Mouse (Mus musculus) CH12.LX (cell line): ENCODE data around the gene Parp9.

Experiments used
- MAX ChIP-seq: IDR thresholded peaks from 2 replicates; pipeline ENCODE4 v1.6.1; 2011; ENCODE audit warnings: low read length, improper control_type of control experiment
- POLR2A ChIP-seq: IDR thresholded peaks from 2 replicates; pipeline ENCODE4 v1.6.1; 2011; ENCODE audit warnings: low read depth, mild to moderate bottlenecking, improper control_type of control experiment, low read length
- RCOR1 ChIP-seq: conservative IDR thresholded peaks from 2 replicates; pipeline ENCODE4 v1.6.1; 2012; ENCODE audit warnings: low read depth, mild to moderate bottlenecking, inconsistent platforms, low read length, improper control_type of control experiment

DNA sequence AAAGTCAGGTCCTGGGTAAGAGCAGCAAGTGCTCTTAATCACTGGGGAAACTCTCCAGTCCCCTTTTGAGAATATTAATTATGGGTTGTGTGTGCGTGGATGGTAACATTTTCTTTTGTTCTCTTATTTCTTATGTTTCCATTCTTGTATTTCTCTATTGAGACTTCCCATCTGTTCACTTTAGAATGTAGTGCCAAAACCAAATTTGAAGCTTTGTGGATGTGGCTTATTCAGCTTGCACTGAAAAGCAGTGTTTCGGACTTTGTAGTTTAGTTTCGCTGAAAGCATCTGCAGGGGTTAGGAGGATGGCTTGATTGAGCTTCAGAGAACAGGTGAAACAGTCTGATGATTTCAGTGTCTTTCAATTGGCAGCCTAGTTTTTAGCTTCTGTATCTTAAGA is 55.0 kb downstream of the Parp9 start:
- no peak for TF ChIP-seq RCOR1
- TF ChIP-seq MAX = no peak
- no peak for TF ChIP-seq POLR2A
